Mouse (Mus musculus) cerebellum, adult 2 months (tissue): ENCODE data around the gene Erc1.

Source experiments
- CTCF ChIP-seq: fragments of 200-500 bp; IDR thresholded peaks from 2 replicates; pipeline ENCODE4 v1.5.1; 2011; ENCODE audit warnings: low read depth, mild to moderate bottlenecking, control low read depth, low read length, moderate library complexity, borderline replicate concordance; ENCODE audit not compliant: insufficient read depth
- POLR2A ChIP-seq: fragments of 200-500 bp; IDR thresholded peaks from 2 replicates; pipeline ENCODE4 v1.6.1; 2011; ENCODE audit warnings: low read length, control low read depth, borderline replicate concordance; ENCODE audit not compliant: insufficient read depth

DNA sequence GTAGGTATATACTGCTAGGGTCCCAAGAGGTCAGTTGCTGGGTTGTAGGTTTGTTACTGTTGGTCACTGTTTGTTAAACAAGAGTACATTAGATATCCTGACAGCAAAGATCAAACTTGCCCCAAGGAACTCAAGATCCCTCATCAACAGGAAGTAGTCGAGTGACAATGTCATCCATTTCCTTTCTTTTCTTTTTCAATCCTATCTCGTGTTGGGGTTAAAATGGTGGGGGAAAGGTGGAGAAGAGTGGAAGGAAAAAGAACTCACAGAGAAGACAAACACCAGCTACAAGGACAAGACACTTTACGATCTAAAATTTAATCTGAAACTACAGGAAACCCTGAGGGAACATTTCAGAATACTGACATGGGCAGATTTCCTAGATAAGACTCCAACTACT lies 92.1 kb downstream of the Erc1 start:
- no peak for TF ChIP-seq POLR2A
- TF ChIP-seq CTCF: no peak
